Mouse (Mus musculus): ENCODE data around the gene Zbtb38. TPM values are rescaled to one million over a fixed set of nuclear protein-coding genes. Genes with fewer than 3 reads are reported as not detected.

Gene Zbtb38
- polyA plus RNA-seq, 1 experiment from 2014 or later, result 36.7 TPM

DNA sequence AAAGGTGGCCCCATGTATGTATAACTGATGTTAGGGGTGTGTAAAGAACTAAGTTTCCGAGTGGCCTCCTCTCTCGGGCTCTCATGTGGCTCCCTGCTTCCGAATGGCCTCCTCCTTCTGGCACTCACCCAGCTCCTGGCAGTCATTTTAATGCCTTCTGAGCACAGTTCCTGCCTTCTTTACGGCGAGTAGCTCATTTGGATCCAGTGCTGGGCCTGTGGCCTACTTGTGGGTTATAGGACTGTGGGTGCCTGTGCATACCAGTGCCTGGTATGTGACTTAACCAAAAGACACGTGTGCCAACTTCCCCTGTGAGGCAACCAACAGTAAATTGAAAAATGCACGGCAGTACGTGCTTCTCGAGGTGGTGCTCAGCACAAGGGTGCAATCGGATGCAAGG, 50.7 kb downstream of the Zbtb38 start:
- H3K4me2 ChIP-seq (ENCODE audit: low read length), result no peak overlapping the region
- no peak overlapping the region for H3K4me3 ChIP-seq (ENCODE audit: low read depth, low read length)
- no peak for ATAC-seq
- 81% methylated on average over 10 of the region's 10 CpGs for WGBS
- no peak overlapping the region for H3K9ac ChIP-seq (ENCODE audit: low read length)
- no peaks in the 10 kb centered on the region for H3K27me3 ChIP-seq (replicated peaks; ENCODE audit: control insufficient read depth, insufficient read depth, low read length)
- no peak for DNase-seq (ENCODE audit: low spot score)
- H3K4me1 ChIP-seq (ENCODE audit: control insufficient read depth, insufficient read depth, low read length), result no peaks in the 10 kb centered on the region
- H3K27ac ChIP-seq (ENCODE audit: low read depth, low read length), result no peak overlapping the region
- peaks cover 6% of the 10 kb centered on the region; the same call in 1 of the 2 replicates for H3K9me3 ChIP-seq (replicated peaks; ENCODE audit: control insufficient read depth, low read length)
- H3K36me3 ChIP-seq (ENCODE audit: control insufficient read depth, insufficient read depth, low read length), result no peaks in the 10 kb centered on the region

DNA sequence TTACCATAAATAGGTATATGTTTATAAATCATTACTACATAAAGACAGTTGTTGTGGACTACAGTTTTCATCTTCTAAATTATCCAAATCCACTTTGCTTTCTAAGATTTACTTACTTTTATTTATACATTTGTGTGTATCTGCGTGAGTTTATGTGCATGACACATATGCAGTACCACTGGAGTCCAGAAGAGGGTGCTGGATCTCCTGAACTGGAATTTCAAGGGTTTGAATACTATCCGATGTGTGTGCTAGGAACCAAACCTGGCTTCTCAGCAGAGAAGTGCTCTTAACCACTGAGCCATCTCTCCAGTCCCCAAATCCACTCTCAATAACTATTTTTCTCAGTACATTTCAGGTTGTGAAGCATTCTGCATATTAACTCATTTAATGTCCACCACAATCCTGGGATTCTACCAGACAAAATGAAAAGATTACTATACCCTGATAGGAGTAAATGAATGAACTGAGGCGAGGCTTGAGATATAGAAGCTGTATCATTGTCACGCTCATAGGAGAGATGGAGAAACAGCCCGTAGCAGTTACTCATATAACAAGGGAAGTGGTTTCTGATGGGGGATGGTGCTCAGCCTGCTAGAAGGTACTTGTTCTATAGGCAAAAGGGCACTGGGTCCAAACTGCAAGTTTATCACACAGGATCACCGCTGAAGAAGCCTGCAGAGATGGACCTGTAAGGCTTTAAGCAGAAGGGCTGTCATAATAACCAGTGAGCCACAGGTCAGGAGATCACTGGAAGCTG, 53.2 kb downstream of the Zbtb38 start:
- H3K4me1 ChIP-seq (ENCODE audit: control insufficient read depth, insufficient read depth, low read length), result no peaks in the 10 kb centered on the region
- H3K9me3 ChIP-seq (replicated peaks; ENCODE audit: control insufficient read depth, low read length), result peaks cover 6% of the 10 kb centered on the region; the same call in 1 of the 2 replicates
- H3K27me3 ChIP-seq (replicated peaks; ENCODE audit: control insufficient read depth, insufficient read depth, low read length), result no peaks in the 10 kb centered on the region
- ATAC-seq (no peak), DNase-seq (ENCODE audit: low spot score) (no peak)
- 96% methylated on average over 6 of the region's 6 CpGs for WGBS
- no peaks in the 10 kb centered on the region for H3K36me3 ChIP-seq (ENCODE audit: control insufficient read depth, insufficient read depth, low read length)
- no peak overlapping the region for H3K9ac ChIP-seq (ENCODE audit: low read length)
- no peak overlapping the region for H3K4me2 ChIP-seq (ENCODE audit: low read length)
- no peak overlapping the region for H3K4me3 ChIP-seq (ENCODE audit: low read depth, low read length)
- H3K27ac ChIP-seq (ENCODE audit: low read depth, low read length), result no peak overlapping the region

DNA sequence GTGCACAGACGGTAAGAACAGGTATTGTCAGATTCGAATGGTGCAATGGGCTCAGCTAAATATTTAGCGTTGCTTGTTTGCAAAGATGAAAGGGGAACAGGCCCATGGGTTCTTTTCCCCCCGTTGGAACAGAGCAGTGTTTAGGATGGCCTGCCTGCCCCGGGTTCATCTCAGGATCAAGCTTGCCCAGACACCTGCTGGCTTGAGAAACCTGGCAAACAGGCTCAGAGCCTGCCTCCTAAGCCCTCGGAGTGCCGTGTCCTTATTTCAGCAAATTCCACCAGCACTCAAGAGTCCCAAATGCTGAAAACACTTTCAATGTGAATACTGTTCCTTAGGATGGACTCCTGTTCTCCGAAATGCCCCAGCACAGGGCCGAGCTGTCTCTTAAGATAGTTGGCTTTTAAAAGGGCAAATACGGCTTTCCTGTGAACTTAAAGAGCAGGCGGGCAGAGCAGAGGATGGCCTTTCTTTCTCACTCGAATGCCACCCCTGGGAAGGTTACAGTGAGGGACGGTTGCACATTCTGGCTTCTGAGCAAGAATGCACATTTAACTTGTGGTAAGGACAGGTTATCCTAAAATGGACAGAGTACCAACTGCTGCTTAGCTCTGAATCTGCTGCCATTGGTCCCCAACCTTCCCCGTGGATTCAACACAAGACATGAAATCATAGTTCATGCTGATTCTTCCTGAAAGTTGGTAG, 55.7 kb downstream of the Zbtb38 start:
- H3K27ac ChIP-seq (ENCODE audit: low read depth, low read length), result no peak overlapping the region
- H3K9me3 ChIP-seq (replicated peaks; ENCODE audit: control insufficient read depth, low read length), result peaks cover 6% of the 10 kb centered on the region; the same call in 1 of the 2 replicates
- no peaks in the 10 kb centered on the region for H3K4me1 ChIP-seq (ENCODE audit: control insufficient read depth, insufficient read depth, low read length)
- no peak overlapping the region for H3K4me3 ChIP-seq (ENCODE audit: low read depth, low read length)
- no peak overlapping the region for H3K4me2 ChIP-seq (ENCODE audit: low read length)
- H3K27me3 ChIP-seq (replicated peaks; ENCODE audit: control insufficient read depth, insufficient read depth, low read length), result no peaks in the 10 kb centered on the region
- 87% methylated on average over 14 of the region's 14 CpGs for WGBS
- no peaks in the 10 kb centered on the region; the same call in 1 of the 2 replicates for H3K36me3 ChIP-seq (ENCODE audit: control insufficient read depth, insufficient read depth, low read length)
- ATAC-seq (no peak), DNase-seq (ENCODE audit: low spot score) (no peak)
- H3K9ac ChIP-seq (ENCODE audit: low read length), result no peak overlapping the region

- no peaks in the 10 kb centered on the region for H3K4me1 ChIP-seq (ENCODE audit: control insufficient read depth, insufficient read depth, low read length)
- H3K4me3 ChIP-seq (ENCODE audit: low read depth, low read length), result no peak overlapping the region
- WGBS, result 86% methylated on average over 12 of the region's 12 CpGs
- H3K27ac ChIP-seq (ENCODE audit: low read depth, low read length), result no peak overlapping the region
- H3K4me2 ChIP-seq (ENCODE audit: low read length), result no peak overlapping the region
- no peaks in the 10 kb centered on the region; the same call in 1 of the 2 replicates for H3K36me3 ChIP-seq (ENCODE audit: control insufficient read depth, insufficient read depth, low read length)
- no peak for DNase-seq (ENCODE audit: low spot score)
- ATAC-seq, result no peak
- H3K9ac ChIP-seq (ENCODE audit: low read length), result no peak overlapping the region
- no peaks in the 10 kb centered on the region for H3K27me3 ChIP-seq (replicated peaks; ENCODE audit: control insufficient read depth, insufficient read depth, low read length)
- H3K9me3 ChIP-seq (replicated peaks; ENCODE audit: control insufficient read depth, low read length), result peaks cover 6% of the 10 kb centered on the region; the same call in 1 of the 2 replicates
Observed at GRCm38 (mm10) chr9:96696141-96696561, 56.5 kb downstream of the Zbtb38 start.

- Histone ChIP-seq H3K4me3 (ENCODE audit: low read depth, low read length) (no peak overlapping the region), H3K27me3 (replicated peaks; ENCODE audit: control insufficient read depth, insufficient read depth, low read length) (no peaks in the 10 kb centered on the region), H3K9me3 (replicated peaks; ENCODE audit: control insufficient read depth, low read length) (no peaks in the 10 kb centered on the region), H3K9ac (ENCODE audit: low read length) (no peak overlapping the region), H3K4me2 (ENCODE audit: low read length) (no peak overlapping the region), H3K27ac (ENCODE audit: low read depth, low read length) (no peak overlapping the region), H3K36me3 (ENCODE audit: control insufficient read depth, insufficient read depth, low read length) (peaks cover 24% of the 10 kb centered on the region), H3K4me1 (ENCODE audit: control insufficient read depth, insufficient read depth, low read length) (no peaks in the 10 kb centered on the region)
- WGBS, result 38% methylated on average over 4 of the region's 4 CpGs
- no peak; the same call in 1 of the 2 replicates for ATAC-seq
- DNase-seq (ENCODE audit: low spot score), result no peak
Observed at GRCm38 (mm10) chr9:96690461-96690863, 62.2 kb downstream of the Zbtb38 start.

- DNase-seq (ENCODE audit: low spot score) (no peak), ATAC-seq (no peak)
- no peak overlapping the region for H3K27ac ChIP-seq (ENCODE audit: low read depth, low read length)
- peaks cover 25% of the 10 kb centered on the region for H3K36me3 ChIP-seq (ENCODE audit: control insufficient read depth, insufficient read depth, low read length)
- 94% methylated on average over 4 of the region's 4 CpGs for WGBS
- no peaks in the 10 kb centered on the region for H3K9me3 ChIP-seq (replicated peaks; ENCODE audit: control insufficient read depth, low read length)
- H3K4me2 ChIP-seq (ENCODE audit: low read length), result no peak overlapping the region
- H3K4me1 ChIP-seq (ENCODE audit: control insufficient read depth, insufficient read depth, low read length), result no peaks in the 10 kb centered on the region
- H3K4me3 ChIP-seq (ENCODE audit: low read depth, low read length), result no peak overlapping the region
- no peaks in the 10 kb centered on the region for H3K27me3 ChIP-seq (replicated peaks; ENCODE audit: control insufficient read depth, insufficient read depth, low read length)
- no peak overlapping the region for H3K9ac ChIP-seq (ENCODE audit: low read length)
Observed at GRCm38 (mm10) chr9:96689076-96689475, 63.6 kb downstream of the Zbtb38 start.

DNA sequence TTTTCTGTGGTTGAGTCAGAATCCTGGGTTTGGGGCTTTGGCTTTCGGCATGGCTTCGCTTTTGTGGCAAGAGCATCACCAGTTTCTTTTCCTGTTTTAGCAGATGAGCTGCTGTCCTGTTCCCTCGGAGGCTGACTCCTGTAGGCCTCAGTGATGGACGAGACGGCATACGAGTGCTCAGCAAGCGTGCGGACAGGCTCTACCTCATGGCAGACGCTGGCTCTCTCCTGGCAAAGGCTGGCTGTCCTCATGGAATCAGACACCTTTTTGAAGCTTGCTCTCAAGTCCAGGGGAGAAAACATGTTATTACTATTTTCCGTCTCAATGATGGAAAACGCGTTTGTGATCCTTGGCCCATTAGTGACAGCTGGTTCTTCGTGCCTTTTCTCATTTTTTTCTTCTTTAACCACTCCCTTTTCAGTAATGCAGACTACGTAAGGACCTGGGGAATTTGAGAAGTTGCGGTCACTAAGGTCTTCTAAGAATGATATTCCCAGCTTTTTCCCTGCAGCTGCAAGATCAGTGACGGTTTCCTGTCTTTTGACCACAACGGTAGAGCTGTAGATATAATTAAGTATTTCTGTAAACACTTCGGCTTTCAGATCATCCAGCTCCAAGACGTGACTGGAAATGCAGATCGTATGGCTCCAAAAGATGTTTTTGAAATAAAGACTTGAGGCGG, 64.3 kb downstream of the Zbtb38 start:
- H3K4me2 ChIP-seq (ENCODE audit: low read length), result no peak overlapping the region
- no peak overlapping the region for H3K9ac ChIP-seq (ENCODE audit: low read length)
- no peaks in the 10 kb centered on the region for H3K9me3 ChIP-seq (replicated peaks; ENCODE audit: control insufficient read depth, low read length)
- H3K36me3 ChIP-seq (ENCODE audit: control insufficient read depth, insufficient read depth, low read length), result peaks cover 27% of the 10 kb centered on the region
- no peaks in the 10 kb centered on the region for H3K4me1 ChIP-seq (ENCODE audit: control insufficient read depth, insufficient read depth, low read length)
- 94% methylated on average over 21 of the region's 21 CpGs for WGBS
- no peak overlapping the region for H3K27ac ChIP-seq (ENCODE audit: low read depth, low read length)
- DNase-seq (ENCODE audit: low spot score) (no peak), ATAC-seq (no peak)
- H3K27me3 ChIP-seq (replicated peaks; ENCODE audit: control insufficient read depth, insufficient read depth, low read length), result no peaks in the 10 kb centered on the region
- no peak overlapping the region for H3K4me3 ChIP-seq (ENCODE audit: low read depth, low read length)

DNA sequence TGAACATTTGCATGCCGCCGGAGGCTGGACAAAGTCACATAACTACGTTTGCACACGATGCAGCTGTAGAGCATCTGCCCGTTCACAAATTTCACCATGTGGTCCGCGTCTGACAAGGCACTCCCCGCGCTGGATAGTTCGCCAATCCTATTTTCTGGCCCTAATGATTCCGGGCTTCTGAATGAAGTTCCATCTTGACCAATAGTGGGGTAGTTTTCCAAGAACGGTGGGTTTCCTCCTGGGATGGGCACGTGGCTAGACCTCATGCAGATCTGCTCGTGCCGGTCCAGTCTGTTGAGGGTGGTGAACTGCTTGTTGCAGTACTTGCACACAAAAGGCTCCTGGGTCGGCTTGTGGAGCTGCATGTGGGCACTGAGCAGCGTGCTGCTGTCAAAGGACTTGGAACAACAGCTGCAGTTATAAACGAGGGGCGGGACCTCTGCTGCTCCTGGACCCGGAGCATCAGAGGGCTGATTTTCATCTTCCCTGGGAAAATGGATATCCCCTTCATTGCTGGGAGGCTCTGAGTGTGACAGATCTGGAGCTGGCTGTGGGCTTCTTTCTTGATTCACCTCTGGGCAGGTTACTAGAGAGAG, 64.9 kb downstream of the Zbtb38 start:
- Histone ChIP-seq H3K4me3 (ENCODE audit: low read depth, low read length) (no peak overlapping the region), H3K4me1 (ENCODE audit: control insufficient read depth, insufficient read depth, low read length) (no peaks in the 10 kb centered on the region), H3K9me3 (replicated peaks; ENCODE audit: control insufficient read depth, low read length) (no peaks in the 10 kb centered on the region), H3K36me3 (ENCODE audit: control insufficient read depth, insufficient read depth, low read length) (peaks cover 27% of the 10 kb centered on the region), H3K27me3 (replicated peaks; ENCODE audit: control insufficient read depth, insufficient read depth, low read length) (no peaks in the 10 kb centered on the region), H3K4me2 (ENCODE audit: low read length) (no peak overlapping the region), H3K27ac (ENCODE audit: low read depth, low read length) (no peak overlapping the region), H3K9ac (ENCODE audit: low read length) (no peak overlapping the region)
- ATAC-seq (no peak), DNase-seq (ENCODE audit: low spot score) (no peak)
- WGBS, result 68% methylated on average over 20 of the region's 20 CpGs

Data from forebrain, embryonic 14.5 days (tissue).